In genomic region chr4:138368498-138369260, GRCm38 (mm10) we compare ENCODE assay signal across 10 mouse cellular contexts. TPM values are rescaled to one million over a fixed set of nuclear protein-coding genes. Genes with fewer than 3 reads are reported as not detected.
DNase-seq lines count a peak whose midpoint lies in the region; ATAC-seq and TF ChIP-seq lines count a peak whose summit lies in the region.
"Had no signal": no experiment of that assay in that cellular context is flagged by ENCODE, and none has a peak within 500 bp of the region (broad histone marks: within the 10 kb centered on the region; RNA-seq: fewer than 3 reads in every experiment).

No protein-coding gene starts in this region.

- H3K9ac ChIP-seq in forebrain, embryonic 14.5 days (ENCODE audit: low read length): no peak overlapping the region
- H3K9ac ChIP-seq in lung, postnatal 0 days (replicated peaks; ENCODE audit: low read depth): no peak overlapping the region

- H3K4me1 ChIP-seq in forebrain, embryonic 14.5 days (ENCODE audit: control insufficient read depth, insufficient read depth, low read length): peaks cover 7% of the 10 kb centered on the region; the same call in 1 of the 2 replicates
- peaks cover 18% of the 10 kb centered on the region for H3K4me1 ChIP-seq in forebrain, embryonic 10.5 days
- H3K4me1 ChIP-seq in lung, postnatal 0 days (ENCODE audit: insufficient read depth, low read depth, low read length): peaks cover 8% of the 10 kb centered on the region; the same call in 1 of the 2 replicates

- no peaks in the 10 kb centered on the region for H3K36me3 ChIP-seq in forebrain, embryonic 14.5 days (ENCODE audit: control insufficient read depth, insufficient read depth, low read length)
- H3K36me3 ChIP-seq in forebrain, embryonic 10.5 days (replicated peaks): no peaks in the 10 kb centered on the region
- H3K36me3 ChIP-seq in lung, postnatal 0 days (ENCODE audit: insufficient read depth, low read length): no peaks in the 10 kb centered on the region

- peak; percentile 71 for TF ChIP-seq EP300 in lung, postnatal 0 days (IDR thresholded peaks at IDR 0.05)

- WGBS in forebrain, embryonic 14.5 days: 82% methylated on average over 12 of the region's 12 CpGs
- 89% methylated on average over 12 of the region's 12 CpGs for WGBS in forebrain, embryonic 10.5 days
- 54% methylated on average over 12 of the region's 12 CpGs for WGBS in lung, postnatal 0 days

- H3K9me3 ChIP-seq in forebrain, embryonic 14.5 days (replicated peaks; ENCODE audit: control insufficient read depth, low read length): no peaks in the 10 kb centered on the region
- H3K9me3 ChIP-seq in forebrain, embryonic 10.5 days: no peaks in the 10 kb centered on the region
- no peaks in the 10 kb centered on the region for H3K9me3 ChIP-seq in lung, postnatal 0 days (ENCODE audit: low read length)

- no peak overlapping the region for H3K4me3 ChIP-seq in forebrain, embryonic 14.5 days (ENCODE audit: low read depth, low read length)
- H3K4me3 ChIP-seq in forebrain, embryonic 10.5 days: no peak overlapping the region
- H3K4me3 ChIP-seq in lung, postnatal 0 days (ENCODE audit: low read depth, low read length): no peak overlapping the region

- DNase-seq in forebrain, embryonic 14.5 days (ENCODE audit: low spot score): no peak
- no peak for DNase-seq in forebrain, embryonic 10.5 days (ENCODE audit: extremely low spot score, low spot score)
- DNase-seq in lung, postnatal 0 days (ENCODE audit: low spot score): peak; percentile 31
- no peak for DNase-seq in lung, postnatal 14 days
- peak; percentile 15 for DNase-seq in heart, postnatal 4 days
- DNase-seq in frontal cortex, postnatal 10 days (ENCODE audit: low spot score in 2 of 2): no peak
- DNase-seq in left cerebral cortex, adult 8-10 months (ENCODE audit: low spot score in 2 of 2): no peak

- no peak overlapping the region for H3K27ac ChIP-seq in forebrain, embryonic 14.5 days (ENCODE audit: low read depth, low read length)
- H3K27ac ChIP-seq in forebrain, embryonic 10.5 days: no peak overlapping the region
- peak overlapping the region; percentile 58; the same call in 1 of the 2 replicates for H3K27ac ChIP-seq in lung, postnatal 0 days (ENCODE audit: low read length)

- TF ChIP-seq CTCF in lung, postnatal 0 days (IDR thresholded peaks at IDR 0.05): no peak

- 0 out of 2 replicates have a peak, but pooled peaks cover 4% of the 10 kb centered on the region for H3K27me3 ChIP-seq in forebrain, embryonic 14.5 days (replicated peaks; ENCODE audit: control insufficient read depth, insufficient read depth, low read length)
- H3K27me3 ChIP-seq in forebrain, embryonic 10.5 days (ENCODE audit: poor library complexity, severe bottlenecking): peaks cover 41% of the 10 kb centered on the region
- no peaks in the 10 kb centered on the region for H3K27me3 ChIP-seq in lung, postnatal 0 days (replicated peaks; ENCODE audit: insufficient read depth, low read length)

- ATAC-seq in forebrain, embryonic 14.5 days: no peak
- peak; percentile 18 for ATAC-seq in lung, postnatal 0 days
- peak; percentile 31; the same call in 1 of the 2 replicates for ATAC-seq in megakaryocyte-erythroid progenitor cell, adult 5-6 weeks (replicated peaks; ENCODE audit: low FRiP score, low TSS enrichment, poor library complexity, severe bottlenecking)

- H3K4me2 ChIP-seq in forebrain, embryonic 14.5 days (ENCODE audit: low read length): peak overlapping the region; percentile 44; the same call in 1 of the 2 replicates
- peak overlapping the region; percentile 57; the same call in 1 of the 2 replicates for H3K4me2 ChIP-seq in lung, postnatal 0 days (replicated peaks; ENCODE audit: low read depth, low read length)

RNA-seq across cellular contexts. Expression of gene Cda, which starts 0.9 kb away (rescaled TPM):
- polyA plus RNA-seq in forebrain, embryonic 14.5 days (2014; fragmentation: Nextera tagmentation; extraction: Ambion mirVana): 2.2 and 2.3 TPM in 2 replicates
- 2.1 and 2.5 TPM in 2 replicates for polyA plus RNA-seq in forebrain, embryonic 10.5 days (2016; fragmentation: Nextera tagmentation; extraction: Ambion mirVana)
- polyA plus RNA-seq in lung, postnatal 0 days (2015; fragmentation: Nextera tagmentation; extraction: Ambion mirVana): 15.6 and 16.0 TPM in 2 replicates
- 1 to 10 TPM; 5.9 to 6.9 TPM for total RNA-seq in heart, postnatal 4 days (2021)
- 2.6 TPM in 1 of 2 replicates, not detected in the other for total RNA-seq in megakaryocyte-erythroid progenitor cell, adult 5-6 weeks (2014; fragmentation: Nextera tagmentation)
- total RNA-seq in megakaryocyte-erythroid progenitor cell, adult 5-6 weeks (2017): not detected in 2 replicates
- 1 to 10 TPM; 3.4 to 5.3 (median 4.4) TPM for total RNA-seq in left cerebral cortex, adult 8-10 months (2022)

RNA-seq across cellular contexts. Expression of gene Fam43b, which starts 27.6 kb away (rescaled TPM):
- 1.8 and 4.8 TPM in 2 replicates for polyA plus RNA-seq in forebrain, embryonic 14.5 days (2014; fragmentation: Nextera tagmentation; extraction: Ambion mirVana)
- polyA plus RNA-seq in forebrain, embryonic 10.5 days (2016; fragmentation: Nextera tagmentation; extraction: Ambion mirVana): not detected in 2 replicates
- polyA plus RNA-seq in lung, postnatal 0 days (2015; fragmentation: Nextera tagmentation; extraction: Ambion mirVana): 0.05 TPM in 1 of 2 replicates, not detected in the other
- total RNA-seq in heart, postnatal 4 days (2021): not detected
- not detected in 2 replicates for total RNA-seq in megakaryocyte-erythroid progenitor cell, adult 5-6 weeks (2014; fragmentation: Nextera tagmentation)
- not detected in 2 replicates for total RNA-seq in megakaryocyte-erythroid progenitor cell, adult 5-6 weeks (2017)
- total RNA-seq in left cerebral cortex, adult 8-10 months (2022): 10 to 100 TPM; 27.9 to 32.2 (median 28.2) TPM
- total RNA-seq: gastrocnemius, postnatal 36 days had no signal
- polyA plus RNA-seq: erythroblast, embryonic 14.5 days had no signal

RNA-seq across cellular contexts. Expression of gene Pink1, which starts 42.6 kb away (rescaled TPM):
- polyA plus RNA-seq in forebrain, embryonic 14.5 days (2014; fragmentation: Nextera tagmentation; extraction: Ambion mirVana): 42.2 and 47.6 TPM in 2 replicates
- 24.6 and 26.7 TPM in 2 replicates for polyA plus RNA-seq in forebrain, embryonic 10.5 days (2016; fragmentation: Nextera tagmentation; extraction: Ambion mirVana)
- 129 and 144 TPM in 2 replicates for polyA plus RNA-seq in lung, postnatal 0 days (2015; fragmentation: Nextera tagmentation; extraction: Ambion mirVana)
- total RNA-seq in heart, postnatal 4 days (2021): 100 to 1,000 TPM; 163 to 177 TPM
- 21.8 and 27.8 TPM in 2 replicates for total RNA-seq in megakaryocyte-erythroid progenitor cell, adult 5-6 weeks (2014; fragmentation: Nextera tagmentation)
- 20.6 and 38.0 TPM in 2 replicates for total RNA-seq in megakaryocyte-erythroid progenitor cell, adult 5-6 weeks (2017)
- total RNA-seq in left cerebral cortex, adult 8-10 months (2022): 100 to 1,000 TPM; 329 to 369 (median 363) TPM

Comparison
In these comparisons a context has a peak if more than half of its experiments do, and no peak if none do; other contexts are left out.
1. DNase-seq: peak in lung, postnatal 0 days (single experiment) and heart, postnatal 4 days (single experiment); none in forebrain, embryonic 14.5 days (single experiment), forebrain, embryonic 10.5 days (single experiment), lung, postnatal 14 days (single experiment), frontal cortex, postnatal 10 days (0 of 2) and left cerebral cortex, adult 8-10 months (0 of 2).
2. RNA of gene Fam43b, which starts 27.6 kb away (total RNA-seq): 27.9 to 32.2 TPM in left cerebral cortex, adult 8-10 months; not detected in heart, postnatal 4 days and not detected in megakaryocyte-erythroid progenitor cell, adult 5-6 weeks; every median in the first group is over 10 times any median in the second.
3. RNA of gene Pink1, which starts 42.6 kb away (total RNA-seq): 329 to 369 TPM in left cerebral cortex, adult 8-10 months and 163 to 177 TPM in heart, postnatal 4 days; 20.6 to 38.0 TPM in megakaryocyte-erythroid progenitor cell, adult 5-6 weeks; every median in the first group is over 4 times any median in the second.